Mouse (Mus musculus): Measurements from ENCODE around the gene Ints4. TPM values are rescaled to one million over a fixed set of nuclear protein-coding genes. Genes with fewer than 3 reads are reported as not detected.
"Not testable (repeated sequence)": the region's sequence is repeated elsewhere in the genome, so short reads cannot be mapped to it uniquely, and the experiment has no call there.

The Ints4 gene
- total RNA-seq (2014; fragmentation: Nextera tagmentation) (95.3 and 123 TPM in 2 replicates), total RNA-seq (2017) (39.6 and 43.8 TPM in 2 replicates), polyA plus RNA-seq (2012) (3.3 and 4.7 TPM in 2 replicates)

DNA sequence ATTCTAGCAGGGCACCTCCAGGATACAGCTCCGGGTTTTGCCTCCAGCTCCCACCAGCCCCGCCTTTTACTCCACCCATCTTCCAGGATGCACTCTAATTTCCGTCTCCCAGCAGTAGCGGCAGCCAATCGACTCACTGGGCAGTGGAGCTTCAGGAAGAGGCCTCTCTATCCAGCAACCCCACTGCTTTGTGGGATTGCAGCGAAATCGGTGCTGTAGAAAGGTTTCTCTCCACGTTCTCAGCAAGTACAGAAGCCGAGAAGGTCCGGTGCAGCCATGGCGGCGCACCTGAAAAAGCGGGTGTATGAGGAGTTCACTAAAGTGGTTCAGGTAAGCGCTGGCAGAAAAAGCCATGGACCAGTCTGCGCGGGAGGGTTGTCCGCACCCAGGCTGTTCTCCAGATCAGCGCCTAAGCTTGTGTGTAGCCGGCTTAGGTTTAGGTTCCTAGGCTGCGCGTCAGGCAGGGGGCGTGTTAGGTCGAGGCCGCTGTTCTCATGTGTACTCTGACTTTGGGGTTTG, at the start of gene Ints4:
Gene Ints4, plus strand, starts transcription at position 136 of the 519 bp plus-strand sequence.
- H3K36me3 ChIP-seq (replicated peaks) = peaks cover 26% of the 10 kb centered on the region
- TF ChIP-seq POLR2AphosphoS5 (IDR thresholded peaks at IDR 0.05; ENCODE audit: insufficient replicate concordance, low read depth, low read length) = no peak
- no peak for TF ChIP-seq GATA2 (IDR thresholded peaks at IDR 0.05; ENCODE audit: borderline replicate concordance, low read depth, low read length)
- no peak for TF ChIP-seq GATA1 (IDR thresholded peaks at IDR 0.05; ENCODE audit: borderline replicate concordance, low read length)
- no peak for TF ChIP-seq TAL1 (conservative IDR thresholded peaks at IDR 0.05; ENCODE audit: low read depth, low read length)
- no peak for TF ChIP-seq CTCF (IDR thresholded peaks at IDR 0.05; ENCODE audit: low read depth, low read length)
- ATAC-seq (ENCODE audit: extremely low read depth, insufficient number of reproducible peaks, low FRiP score, poor library complexity, severe bottlenecking) (peak; percentile 99), DNase-seq (ENCODE audit: low spot score) (peak; percentile 82)
- H3K9me3 ChIP-seq (replicated peaks) = no peaks in the 10 kb centered on the region
- no peaks in the 10 kb centered on the region for H3K27me3 ChIP-seq (ENCODE audit: insufficient read depth, low read length)
- H3K4me3 ChIP-seq (ENCODE audit: low read depth, low read length) = peak within 1 kb of the TSS; percentile 80
- peaks cover 22% of the 10 kb centered on the region for H3K4me1 ChIP-seq (ENCODE audit: insufficient read depth, low read depth, low read length)

DNA sequence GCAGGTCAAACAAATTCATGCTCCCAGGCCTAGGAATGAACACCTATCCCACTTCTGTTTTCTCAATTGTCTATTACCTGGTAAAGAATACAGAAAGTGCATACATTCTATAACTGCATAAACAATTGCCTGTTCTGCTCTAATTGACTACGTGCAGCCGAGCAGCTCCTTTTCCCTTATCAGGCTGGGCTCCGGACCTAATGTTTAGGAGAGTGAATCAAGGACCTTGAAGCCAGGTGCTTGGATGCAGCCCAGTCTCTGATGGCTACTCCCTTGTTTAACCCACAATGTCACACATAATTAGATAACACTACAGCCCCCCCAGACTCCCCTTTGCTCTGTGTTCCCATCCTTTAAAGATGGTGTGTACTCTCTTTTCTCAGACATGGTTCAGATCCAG, 47.2 kb upstream of the Ints4 start:
- not testable (repeated sequence) for H3K9me3 ChIP-seq (replicated peaks); ATAC-seq (ENCODE audit: extremely low read depth, insufficient number of reproducible peaks, low FRiP score, poor library complexity, severe bottlenecking); H3K4me3 ChIP-seq (ENCODE audit: low read depth, low read length); H3K36me3 ChIP-seq (replicated peaks); DNase-seq (ENCODE audit: low spot score); H3K4me1 ChIP-seq (ENCODE audit: insufficient read depth, low read depth, low read length)
- peaks cover 16% of the 10 kb centered on the region for H3K27me3 ChIP-seq (ENCODE audit: insufficient read depth, low read length)

DNA sequence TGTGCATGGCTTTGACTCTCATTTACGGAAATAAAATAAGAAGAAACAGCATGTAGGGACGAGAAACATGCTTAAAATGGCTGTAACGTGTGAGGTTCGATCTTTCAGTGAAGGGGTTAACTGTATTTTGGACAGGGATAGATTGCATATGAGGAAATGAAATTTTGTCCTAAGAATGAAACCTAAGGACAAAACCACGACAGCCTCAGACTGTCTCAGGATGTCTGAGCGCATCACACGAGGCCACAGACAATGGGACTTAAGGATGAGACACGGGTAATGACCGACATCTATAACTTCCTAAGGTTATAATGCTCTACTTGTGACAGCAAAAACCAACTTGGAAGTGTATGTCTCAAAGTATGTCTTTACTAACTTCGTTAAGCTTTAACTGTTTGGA, 46.2 kb upstream of the Ints4 start:
- peaks cover 16% of the 10 kb centered on the region for H3K27me3 ChIP-seq (ENCODE audit: insufficient read depth, low read length)

DNA sequence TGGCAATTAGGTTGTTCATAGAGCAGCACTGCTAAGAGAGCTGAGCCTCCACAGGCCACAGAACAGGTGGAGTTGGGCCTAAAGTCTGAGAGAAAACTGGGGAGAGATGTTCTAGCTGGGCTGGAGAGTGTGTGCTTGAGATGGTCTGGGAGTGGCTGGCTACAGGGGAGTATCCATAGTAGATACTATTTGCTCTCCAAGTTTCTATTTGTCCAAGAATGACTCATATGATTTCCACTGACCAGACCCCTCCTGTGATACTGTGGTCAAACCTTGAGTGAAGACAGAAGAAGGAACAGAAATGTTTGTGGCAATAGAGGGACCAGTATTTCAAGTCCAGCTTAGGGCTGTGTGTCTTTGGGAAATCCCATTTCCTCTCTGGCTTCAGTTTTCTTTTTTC, 41.8 kb upstream of the Ints4 start:
- Histone ChIP-seq H3K4me1 (ENCODE audit: insufficient read depth, low read depth, low read length) (no peaks in the 10 kb centered on the region), H3K9me3 (replicated peaks) (peaks cover 6% of the 10 kb centered on the region; the same call in 1 of the 2 replicates), H3K27me3 (ENCODE audit: insufficient read depth, low read length) (peaks cover 18% of the 10 kb centered on the region), H3K36me3 (replicated peaks) (no peaks in the 10 kb centered on the region), H3K4me3 (ENCODE audit: low read depth, low read length) (no peak overlapping the region)
- DNase-seq (ENCODE audit: low spot score) (no peak), ATAC-seq (ENCODE audit: extremely low read depth, insufficient number of reproducible peaks, low FRiP score, poor library complexity, severe bottlenecking) (no peak)
- TF ChIP-seq CTCF (IDR thresholded peaks at IDR 0.05; ENCODE audit: low read depth, low read length) (no peak), POLR2AphosphoS5 (IDR thresholded peaks at IDR 0.05; ENCODE audit: insufficient replicate concordance, low read depth, low read length) (no peak), TAL1 (conservative IDR thresholded peaks at IDR 0.05; ENCODE audit: low read depth, low read length) (no peak), GATA1 (IDR thresholded peaks at IDR 0.05; ENCODE audit: borderline replicate concordance, low read length) (no peak), GATA2 (IDR thresholded peaks at IDR 0.05; ENCODE audit: borderline replicate concordance, low read depth, low read length) (no peak)

More for the DNA sequence above, 46.2 kb upstream of the Ints4 start:
- ATAC-seq (ENCODE audit: extremely low read depth, insufficient number of reproducible peaks, low FRiP score, poor library complexity, severe bottlenecking) (no peak), DNase-seq (ENCODE audit: low spot score) (no peak)
- H3K9me3 ChIP-seq (replicated peaks) = no peaks in the 10 kb centered on the region
- no peaks in the 10 kb centered on the region for H3K36me3 ChIP-seq (replicated peaks)
- TF ChIP-seq POLR2AphosphoS5 (IDR thresholded peaks at IDR 0.05; ENCODE audit: insufficient replicate concordance, low read depth, low read length) = no peak
- H3K4me3 ChIP-seq (ENCODE audit: low read depth, low read length) = no peak overlapping the region
- no peaks in the 10 kb centered on the region for H3K4me1 ChIP-seq (ENCODE audit: insufficient read depth, low read depth, low read length)

DNA sequence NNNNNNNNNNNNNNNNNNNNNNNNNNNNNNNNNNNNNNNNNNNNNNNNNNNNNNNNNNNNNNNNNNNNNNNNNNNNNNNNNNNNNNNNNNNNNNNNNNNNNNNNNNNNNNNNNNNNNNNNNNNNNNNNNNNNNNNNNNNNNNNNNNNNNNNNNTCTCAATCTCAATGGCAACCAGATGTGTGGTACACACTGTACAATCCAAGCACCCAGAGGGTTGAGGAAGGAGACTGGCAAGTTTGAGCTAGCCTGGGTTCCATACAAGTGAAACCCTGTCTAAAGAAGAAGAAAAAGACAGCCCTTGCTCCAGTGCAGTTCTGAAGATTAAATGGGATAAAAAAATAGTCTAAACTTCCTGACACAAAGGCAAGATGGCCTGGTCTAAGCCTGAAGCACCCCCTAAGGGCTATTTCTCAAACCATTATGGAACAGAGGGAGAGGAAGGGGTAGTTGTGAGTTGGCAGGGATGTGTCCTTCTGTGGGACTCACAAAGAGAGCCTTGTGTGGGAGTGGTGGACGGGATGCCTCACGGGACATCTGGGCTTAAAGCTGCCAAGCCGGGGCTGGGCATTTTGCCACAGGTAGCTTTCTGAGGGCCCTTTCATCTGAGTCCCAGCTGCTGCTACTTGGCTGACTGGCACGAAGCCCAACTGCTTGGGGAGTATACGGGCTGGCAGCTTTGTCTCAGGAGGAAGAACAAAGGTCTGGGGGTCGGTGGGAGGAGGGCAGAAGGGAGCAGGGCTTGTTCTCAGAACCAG, 34.4 kb upstream of the Ints4 start:
- DNase-seq (ENCODE audit: low spot score) (no peak), ATAC-seq (ENCODE audit: extremely low read depth, insufficient number of reproducible peaks, low FRiP score, poor library complexity, severe bottlenecking) (no peak)
- TF ChIP-seq GATA2 (IDR thresholded peaks at IDR 0.05; ENCODE audit: borderline replicate concordance, low read depth, low read length) (no peak), CTCF (IDR thresholded peaks at IDR 0.05; ENCODE audit: low read depth, low read length) (no peak), TAL1 (conservative IDR thresholded peaks at IDR 0.05; ENCODE audit: low read depth, low read length) (no peak), POLR2AphosphoS5 (IDR thresholded peaks at IDR 0.05; ENCODE audit: insufficient replicate concordance, low read depth, low read length) (no peak), GATA1 (IDR thresholded peaks at IDR 0.05; ENCODE audit: borderline replicate concordance, low read length) (no peak)
- Histone ChIP-seq H3K4me3 (ENCODE audit: low read depth, low read length) (no peak overlapping the region), H3K4me1 (ENCODE audit: insufficient read depth, low read depth, low read length) (no peaks in the 10 kb centered on the region), H3K27me3 (ENCODE audit: insufficient read depth, low read length) (peaks cover 7% of the 10 kb centered on the region; the same call in 1 of the 2 replicates), H3K9me3 (replicated peaks) (no peaks in the 10 kb centered on the region; the same call in 1 of the 2 replicates), H3K36me3 (replicated peaks) (no peaks in the 10 kb centered on the region)

DNA sequence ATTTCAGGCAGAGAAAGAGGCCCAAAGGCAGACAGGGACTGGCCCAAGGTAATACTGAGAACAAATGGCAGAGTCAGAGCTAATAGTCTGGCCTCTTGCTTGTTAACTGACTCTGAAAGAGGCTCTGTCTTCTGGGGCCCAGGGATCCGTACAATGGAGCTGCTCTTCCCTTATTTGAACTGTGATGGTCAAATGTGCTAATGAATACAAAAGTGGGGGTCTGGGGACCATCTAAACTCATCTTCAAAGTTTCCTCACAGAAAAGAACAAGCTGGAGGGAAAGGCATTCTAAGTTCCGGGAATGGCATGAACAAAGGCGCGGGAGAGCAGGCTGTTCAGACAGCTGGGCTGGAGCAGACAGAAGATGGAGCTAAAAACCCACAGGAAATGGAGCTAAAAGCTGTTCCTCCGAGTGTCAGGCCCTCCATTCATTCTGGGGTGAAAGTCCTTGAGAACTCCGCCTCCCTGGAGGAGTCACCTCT, 33.7 kb upstream of the Ints4 start:
- H3K27me3 ChIP-seq (ENCODE audit: insufficient read depth, low read length) = peaks cover 11% of the 10 kb centered on the region
- no peak for TF ChIP-seq TAL1 (conservative IDR thresholded peaks at IDR 0.05; ENCODE audit: low read depth, low read length)
- TF ChIP-seq GATA1 (IDR thresholded peaks at IDR 0.05; ENCODE audit: borderline replicate concordance, low read length) = no peak
- TF ChIP-seq CTCF (IDR thresholded peaks at IDR 0.05; ENCODE audit: low read depth, low read length) = no peak
- no peak for TF ChIP-seq POLR2AphosphoS5 (IDR thresholded peaks at IDR 0.05; ENCODE audit: insufficient replicate concordance, low read depth, low read length)
- no peak for TF ChIP-seq GATA2 (IDR thresholded peaks at IDR 0.05; ENCODE audit: borderline replicate concordance, low read depth, low read length)
- H3K4me3 ChIP-seq (ENCODE audit: low read depth, low read length) = no peak overlapping the region
- no peaks in the 10 kb centered on the region for H3K4me1 ChIP-seq (ENCODE audit: insufficient read depth, low read depth, low read length)
- H3K9me3 ChIP-seq (replicated peaks) = no peaks in the 10 kb centered on the region
- no peaks in the 10 kb centered on the region for H3K36me3 ChIP-seq (replicated peaks)
- ATAC-seq (ENCODE audit: extremely low read depth, insufficient number of reproducible peaks, low FRiP score, poor library complexity, severe bottlenecking) (no peak), DNase-seq (ENCODE audit: low spot score) (no peak)

DNA sequence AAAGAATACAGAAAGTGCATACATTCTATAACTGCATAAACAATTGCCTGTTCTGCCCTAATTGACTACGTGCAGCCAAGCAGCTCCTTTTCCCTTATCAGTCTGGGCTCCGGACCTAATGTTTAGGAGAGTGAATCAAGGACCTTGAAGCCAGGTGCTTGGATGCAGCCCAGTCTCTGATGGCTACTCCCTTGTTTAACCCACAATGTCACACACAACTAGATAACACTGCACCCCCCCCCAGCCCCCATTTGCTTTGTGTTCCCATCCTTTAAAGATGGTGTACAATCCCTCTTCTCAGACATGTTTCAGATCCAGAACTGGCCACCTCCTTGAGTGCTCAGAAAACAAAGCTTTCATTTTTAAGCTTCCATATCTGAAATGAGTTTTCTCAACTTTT, 29.7 kb upstream of the Ints4 start, which contains the start of gene Kctd14:
Gene Kctd14, plus strand, starts transcription at position 301 of the 400 bp plus-strand sequence.
- H3K36me3 ChIP-seq (replicated peaks); DNase-seq (ENCODE audit: low spot score); ATAC-seq (ENCODE audit: extremely low read depth, insufficient number of reproducible peaks, low FRiP score, poor library complexity, severe bottlenecking); H3K4me1 ChIP-seq (ENCODE audit: insufficient read depth, low read depth, low read length); H3K4me3 ChIP-seq (ENCODE audit: low read depth, low read length); H3K9me3 ChIP-seq (replicated peaks): not testable (repeated sequence)
- peaks cover 38% of the 10 kb centered on the region for H3K27me3 ChIP-seq (ENCODE audit: insufficient read depth, low read length)

Measured in G1E (cell line).